Mouse (Mus musculus) lung, adult 2 months (tissue): ENCODE results near the gene Fam169b. TPM values are rescaled to one million over a fixed set of nuclear protein-coding genes. Genes with fewer than 3 reads are reported as not detected.

Source experiments
- DNase-seq: peaks from one replicate; pipeline ENCODE4 v3.0.0; 2022
- H3K4me1 ChIP-seq: fragments of 200-500 bp; 2 replicates; pipeline ENCODE4 v1.6.1; 2011; ENCODE audit warnings: low read length; ENCODE audit not compliant: control insufficient read depth, insufficient read depth
- H3K4me3 ChIP-seq: fragments of 200-500 bp; replicated peaks from 2 replicates; pipeline ENCODE3; 2011; ENCODE audit warnings: low read depth, mild to moderate bottlenecking, control low read depth, low read length; ENCODE audit errors: extremely low read depth
- CTCF ChIP-seq: fragments of 200-500 bp; IDR thresholded peaks from 2 replicates; pipeline ENCODE4 v1.5.1; 2011; ENCODE audit warnings: mild to moderate bottlenecking, low read length, control low read depth; ENCODE audit not compliant: insufficient read depth
- POLR2A ChIP-seq: fragments of 200-500 bp; IDR thresholded peaks from 2 replicates; pipeline ENCODE4 v1.6.1; 2011; ENCODE audit warnings: low read depth, mild to moderate bottlenecking, control low read depth, low read length, borderline replicate concordance; ENCODE audit errors: extremely low read depth
- WGBS: fragments of 180-500 bp; shearing (Covaris S2); methylation state at CpG from one replicate; pipeline ENCODE4 v1.1.7; 2018; 5-methylcytosine and 5-hydroxymethylcytosine counted together
- polyA plus RNA-seq: library from polyadenylated mRNA; depleted of rRNA; stranded (reverse); fragments of >200 nt; gene quantifications from 2 replicates; pipeline ENCODE4 v1.2.3, GENCODE M21; 2012; rRNA removed

The Fam169b gene
- 2.0 and 3.7 TPM in 2 replicates for polyA plus RNA-seq

- TF ChIP-seq CTCF (no peak), POLR2A (no peak)
- H3K4me1 ChIP-seq, result no peaks in the 10 kb centered on the region; the same call in 1 of the 2 replicates
- no peak for DNase-seq
- no peak within 1 kb of the TSS for H3K4me3 ChIP-seq
These were observed at the start of gene Fam169b for GRCm38 (mm10) chr7:68273515-68273914. Fam169b (plus strand) TSS chr7:68273839.

DNA sequence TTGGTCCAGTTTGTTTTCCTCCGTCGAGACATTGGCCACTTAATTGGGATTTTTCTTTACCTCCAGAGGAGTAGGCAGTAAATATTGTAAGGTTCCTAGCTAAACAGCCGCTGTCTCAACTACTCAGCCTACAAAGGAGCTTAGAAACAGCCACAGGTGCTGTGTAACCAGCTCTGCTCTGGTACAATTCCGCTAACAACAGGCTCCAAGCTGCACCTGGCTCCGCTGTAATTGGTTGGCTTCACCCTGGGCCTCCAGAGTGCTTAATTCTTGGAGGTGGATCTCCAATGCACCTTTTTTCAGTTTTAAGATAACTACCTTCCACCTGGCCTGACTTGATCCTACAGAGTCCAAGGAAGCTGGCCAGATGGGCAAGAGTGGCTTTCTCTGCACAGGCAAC, 49.6 kb upstream of the Fam169b start:
- H3K4me1 ChIP-seq, result no peaks in the 10 kb centered on the region
- H3K4me3 ChIP-seq, result no peak overlapping the region
- WGBS, result 91% methylated on average over 5 of the region's 5 CpGs
- no peak for TF ChIP-seq POLR2A
- DNase-seq, result no peak

DNA sequence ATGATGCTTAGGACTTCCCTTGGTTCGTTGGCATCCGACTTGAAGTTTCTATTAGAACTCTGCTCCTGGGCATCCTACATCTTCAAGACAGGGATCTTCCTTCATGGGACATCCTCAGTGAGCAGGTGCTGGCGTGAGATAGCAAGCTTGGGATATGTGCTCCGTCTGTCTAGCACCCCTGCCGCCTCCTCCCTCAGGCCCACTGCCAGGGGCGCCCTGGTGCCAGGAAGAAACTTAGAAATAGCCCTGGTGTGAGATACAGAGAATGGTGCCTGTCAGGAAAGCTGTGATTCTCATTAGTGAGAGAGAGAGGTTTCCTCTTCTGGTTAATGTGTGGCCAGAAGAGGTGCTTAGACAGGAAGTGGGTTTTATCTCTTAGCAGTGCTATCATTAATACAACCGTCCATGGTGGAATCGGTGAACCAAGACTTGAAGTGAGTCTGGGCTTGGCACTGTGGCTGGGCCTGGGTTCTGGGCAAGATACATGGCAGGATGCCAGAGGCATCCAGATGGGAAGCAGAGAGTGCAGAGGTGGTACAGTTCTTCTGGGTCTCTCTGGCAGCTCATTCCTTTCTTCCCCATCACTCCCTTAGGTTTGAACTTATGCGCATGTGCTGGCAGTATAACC, 48.1 kb upstream of the Fam169b start:
- WGBS, result 73% methylated on average over 9 of the region's 9 CpGs
- no peaks in the 10 kb centered on the region for H3K4me1 ChIP-seq
- DNase-seq, result no peak
- no peak overlapping the region for H3K4me3 ChIP-seq
- TF ChIP-seq POLR2A (no peak), CTCF (no peak)

DNA sequence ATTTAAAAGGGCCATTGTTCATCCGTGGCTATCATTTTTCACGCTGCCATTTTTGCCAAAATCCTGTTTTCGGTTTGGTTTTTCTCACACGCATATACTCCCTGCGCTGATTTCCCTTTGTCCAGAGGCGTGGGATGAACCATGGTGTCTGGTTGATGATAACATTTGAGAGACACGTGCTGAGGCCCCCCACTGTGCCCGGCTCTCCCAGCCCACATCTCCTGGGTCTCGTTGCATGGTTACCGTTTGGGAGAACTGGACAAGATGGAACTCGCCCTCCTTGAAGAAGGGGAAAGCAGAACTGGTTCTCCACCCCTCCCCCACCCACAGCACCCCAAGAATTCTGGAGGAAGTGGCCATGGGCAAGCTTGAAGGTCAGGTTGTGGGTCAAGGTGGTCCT, 46.6 kb upstream of the Fam169b start:
- no peak for TF ChIP-seq POLR2A
- no peak for TF ChIP-seq CTCF
- H3K4me1 ChIP-seq, result no peaks in the 10 kb centered on the region
- 83% methylated on average over 11 of the region's 11 CpGs for WGBS
- DNase-seq, result no peak
- H3K4me3 ChIP-seq, result no peak overlapping the region

- H3K4me1 ChIP-seq, result no peaks in the 10 kb centered on the region
- WGBS, result 74% methylated on average over 4 of the region's 4 CpGs
- no peak for DNase-seq
- TF ChIP-seq POLR2A (no peak), CTCF (no peak)
- no peak overlapping the region for H3K4me3 ChIP-seq
These were observed 46.0 kb upstream of the Fam169b start for GRCm38 (mm10) chr7:68227621-68228020.

- DNase-seq, result no peak
- Histone ChIP-seq H3K4me1 (no peaks in the 10 kb centered on the region), H3K4me3 (no peak overlapping the region)
- TF ChIP-seq POLR2A (no peak), CTCF (no peak)
- WGBS, result 72% methylated on average over 6 of the region's 6 CpGs
These were observed 45.1 kb upstream of the Fam169b start for GRCm38 (mm10) chr7:68228491-68228890.

DNA sequence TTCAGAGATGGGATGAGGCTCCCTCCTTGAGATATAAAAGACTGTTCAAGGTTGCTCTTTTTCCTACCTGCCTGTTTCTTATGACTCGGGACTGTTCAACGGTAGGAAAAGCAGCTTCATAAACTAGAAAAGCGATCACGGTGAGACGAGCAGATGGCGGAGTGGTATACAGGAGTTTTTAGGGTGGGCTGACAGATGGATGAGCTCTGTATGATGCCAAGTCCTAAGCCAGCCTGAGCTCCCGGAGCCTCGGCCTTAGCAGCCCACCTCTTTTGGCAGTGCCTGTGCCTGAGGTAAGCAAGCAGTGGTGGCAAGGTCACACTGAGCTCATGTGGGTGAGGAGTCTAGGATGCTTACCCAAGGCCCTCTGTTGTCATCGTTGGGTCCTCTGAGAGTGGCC, 42.8 kb upstream of the Fam169b start:
- 88% methylated on average over 9 of the region's 9 CpGs for WGBS
- TF ChIP-seq CTCF, result no peak
- no peak for TF ChIP-seq POLR2A
- Histone ChIP-seq H3K4me3 (no peak overlapping the region), H3K4me1 (0 out of 2 replicates have a peak, but pooled peaks cover 2% of the 10 kb centered on the region)
- DNase-seq, result no peak

DNA sequence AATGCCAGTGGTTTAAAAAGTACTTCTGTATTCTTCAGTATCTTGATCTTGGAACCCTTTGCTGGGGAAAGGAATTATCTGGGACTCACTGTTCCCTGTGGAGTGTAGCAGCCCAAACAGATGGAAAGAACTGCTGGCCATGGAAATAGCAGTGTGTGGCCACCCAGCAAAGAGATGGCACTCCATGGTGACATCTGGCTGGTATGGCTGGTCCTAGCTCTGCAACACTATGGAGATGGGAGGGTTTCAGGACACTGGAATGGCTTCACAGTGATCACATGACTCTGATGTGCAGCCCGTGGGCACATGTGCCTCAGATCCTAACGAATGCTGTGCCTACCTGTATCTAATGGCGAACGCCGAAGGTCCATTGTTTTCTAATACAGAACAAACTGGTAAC, 41.1 kb upstream of the Fam169b start:
- H3K4me1 ChIP-seq, result 0 out of 2 replicates have a peak, but pooled peaks cover 2% of the 10 kb centered on the region
- no peak for TF ChIP-seq CTCF
- TF ChIP-seq POLR2A, result no peak
- DNase-seq, result no peak
- H3K4me3 ChIP-seq, result no peak overlapping the region
- 92% methylated on average over 5 of the region's 5 CpGs for WGBS

GRCm38 (mm10) chr7:68233619-68234223, 39.9 kb upstream of the Fam169b start:
- TF ChIP-seq CTCF (no peak), POLR2A (no peak)
- no peak for DNase-seq
- H3K4me3 ChIP-seq, result no peak overlapping the region
- 16% methylated on average over 13 of the region's 13 CpGs for WGBS
- 0 out of 2 replicates have a peak, but pooled peaks cover 2% of the 10 kb centered on the region for H3K4me1 ChIP-seq

DNA sequence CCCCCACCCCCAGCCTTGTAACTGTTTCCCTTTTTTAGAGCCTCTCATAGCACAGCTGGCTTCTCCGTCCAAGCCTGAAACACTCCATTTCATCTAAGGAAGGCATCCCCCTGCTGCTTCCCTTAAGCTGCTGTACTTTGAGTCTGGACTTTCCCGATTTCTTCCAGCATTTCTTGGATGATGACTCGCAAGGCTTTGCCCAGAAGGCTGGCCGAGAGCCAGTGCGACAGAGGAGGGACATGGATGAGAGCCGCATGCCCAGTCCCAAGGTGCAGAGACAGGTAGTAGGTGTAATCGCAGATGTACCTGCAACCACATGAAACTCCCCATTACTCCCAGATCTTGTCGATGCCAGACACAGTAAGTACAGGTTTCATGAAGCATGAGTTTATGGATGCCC, 36.8 kb upstream of the Fam169b start:
- Histone ChIP-seq H3K4me1 (0 out of 2 replicates have a peak, but pooled peaks cover 2% of the 10 kb centered on the region), H3K4me3 (no peak overlapping the region)
- 77% methylated on average over 8 of the region's 8 CpGs for WGBS
- DNase-seq, result no peak
- TF ChIP-seq POLR2A (no peak), CTCF (no peak)
